Mouse (Mus musculus): ENCODE measurements around the gene Vmn1r118. TPM values are rescaled to one million over a fixed set of nuclear protein-coding genes. Genes with fewer than 3 reads are reported as not detected.
"Not testable (repeated sequence)": the region's sequence is repeated elsewhere in the genome, so short reads cannot be mapped to it uniquely, and the experiment has no call there.

The Vmn1r118 gene
- total RNA-seq (2021): not detected
- long read RNA-seq, experiment 1: 0 reads
- long read RNA-seq, experiment 2: 0 reads

GRCm38 (mm10) chr7:20912247-20912646, at the start of gene Vmn1r118:
Gene Vmn1r118 (minus strand): TSS chr7:20912347.
- not testable (repeated sequence) for DNase-seq (ENCODE audit: low spot score in 2 of 2)

DNA sequence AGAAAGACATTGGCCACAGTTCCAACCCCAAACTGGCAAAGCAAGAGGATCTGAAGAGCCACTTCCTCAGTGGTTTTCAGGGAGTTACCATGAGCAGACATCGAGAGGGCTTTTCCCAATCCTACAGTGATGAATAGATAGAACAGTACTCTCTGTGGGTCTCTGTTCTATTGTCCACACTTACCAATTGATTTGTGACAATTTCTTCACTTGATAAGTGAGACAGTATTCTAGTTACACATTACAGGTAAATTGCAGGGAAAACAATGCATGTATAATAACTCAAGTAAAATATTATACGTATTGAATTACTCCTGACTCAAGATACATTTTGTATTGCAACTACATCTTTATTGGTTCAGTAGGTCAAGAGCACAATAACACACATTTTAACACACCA, 28.1 kb downstream of the Vmn1r118 start, which contains the start of gene Vmn1r117:
TSS of gene Vmn1r117 (minus strand) at position 101 of the 400 bp plus-strand sequence.
- not testable (repeated sequence) for DNase-seq (ENCODE audit: low spot score in 2 of 2)

DNA sequence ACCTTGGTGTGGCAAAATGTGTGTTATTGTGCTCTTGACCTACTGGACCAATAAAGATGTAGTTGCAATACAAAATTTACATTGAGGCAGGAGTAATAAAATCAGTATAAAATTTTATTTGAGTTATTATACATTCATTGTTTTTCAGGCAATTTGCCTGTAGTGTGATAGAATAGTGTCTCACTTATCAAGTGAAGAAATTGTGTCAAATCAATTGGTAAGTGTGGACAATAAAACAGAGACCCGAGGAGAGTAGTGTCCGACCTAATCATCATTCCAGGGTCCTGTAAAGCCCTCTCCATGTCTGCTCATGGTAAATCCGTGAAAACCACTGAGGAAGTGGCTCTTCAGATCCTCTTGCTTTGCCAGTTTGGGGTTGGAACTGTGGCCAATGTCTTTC, 40.2 kb downstream of the Vmn1r118 start, which contains the start of gene Vmn1r116:
TSS of gene Vmn1r116 (plus strand) at position 301 of the 400 bp plus-strand sequence.
- not testable (repeated sequence) for DNase-seq (ENCODE audit: low spot score in 2 of 2)

Other genes with a start within 250 kb of the Vmn1r118 start
- not detected for gene Vmn1r107, start 243.4 kb downstream of the Vmn1r118 start, total RNA-seq (2021)
- not detected for gene Vmn1r111, start 209.1 kb downstream of the Vmn1r118 start, total RNA-seq (2021)
- not detected for gene Gm10668, start 181.7 kb downstream of the Vmn1r118 start, total RNA-seq (2021)
- gene Vmn1r112, start 141.2 kb downstream of the Vmn1r118 start, total RNA-seq (2021): not detected
- gene Vmn1r113, start 125.1 kb downstream of the Vmn1r118 start, total RNA-seq (2021): not detected
- not detected for gene Vmn1r114, start 100.2 kb downstream of the Vmn1r118 start, total RNA-seq (2021)
- not detected for gene Vmn1r115, start 67.4 kb downstream of the Vmn1r118 start, total RNA-seq (2021)
- gene Vmn1r116, start 40.1 kb downstream of the Vmn1r118 start, total RNA-seq (2021): not detected
- not detected for gene Vmn1r117, start 28.2 kb downstream of the Vmn1r118 start, total RNA-seq (2021)
- gene Vmn1r119, start 100.1 kb upstream of the Vmn1r118 start, total RNA-seq (2021): not detected
- gene Vmn1r120, start 141.4 kb upstream of the Vmn1r118 start, total RNA-seq (2021): not detected
- not detected for gene Vmn1r121, start 186.2 kb upstream of the Vmn1r118 start, total RNA-seq (2021)
- gene Vmn1r122, start 221.8 kb upstream of the Vmn1r118 start, total RNA-seq (2021): not detected
- gene Vmn1r123, start 249.8 kb upstream of the Vmn1r118 start, total RNA-seq (2021): not detected